ENCODE assay signal across 18 mouse cellular contexts in genomic region chr1:25106679-25107078, GRCm38 (mm10).
DNase-seq lines count a peak whose midpoint lies in the region; ATAC-seq lines count a peak whose summit lies in the region.
"Had no signal": no experiment of that assay in that cellular context is flagged by ENCODE, and none has a peak within 500 bp of the region (broad histone marks: within the 10 kb centered on the region; RNA-seq: fewer than 3 reads in every experiment).

No protein-coding gene starts in this region.

- no peak for ATAC-seq in forebrain, embryonic 14.5 days
- no peak for ATAC-seq in forebrain, embryonic 11.5 days (replicated peaks; ENCODE audit: low FRiP score)
- peak; percentile 94 for ATAC-seq in kidney, embryonic 14.5 days (ENCODE audit: low FRiP score, low TSS enrichment)
- ATAC-seq in midbrain, embryonic 14.5 days (ENCODE audit: low FRiP score, low TSS enrichment), result no peak
- no peak for ATAC-seq in liver, embryonic 11.5 days (replicated peaks; ENCODE audit: low FRiP score)
- ATAC-seq: intestine, embryonic 16.5 days had no signal

- no peak overlapping the region for H3K4me3 ChIP-seq in forebrain, embryonic 14.5 days (ENCODE audit: low read depth, low read length)
- H3K4me3 ChIP-seq in forebrain, embryonic 11.5 days (ENCODE audit: low read depth, low read length), result no peak overlapping the region
- no peak overlapping the region for H3K4me3 ChIP-seq in kidney, embryonic 14.5 days (ENCODE audit: low read length)
- H3K4me3 ChIP-seq in midbrain, embryonic 14.5 days (replicated peaks; ENCODE audit: low read depth, low read length), result no peak overlapping the region
- no peak overlapping the region for H3K4me3 ChIP-seq in midbrain, embryonic 10.5 days
- no peak overlapping the region for H3K4me3 ChIP-seq in liver, embryonic 11.5 days (ENCODE audit: low read depth, low read length)
- H3K4me3 ChIP-seq: embryonic facial prominence, embryonic 13.5 days; heart, embryonic 15.5 days; liver, embryonic 15.5 days had no signal

- peaks cover 3% of the 10 kb centered on the region; the same call in 1 of the 2 replicates for H3K36me3 ChIP-seq in forebrain, embryonic 14.5 days (ENCODE audit: control insufficient read depth, insufficient read depth, low read length)
- H3K36me3 ChIP-seq in forebrain, embryonic 11.5 days (ENCODE audit: control insufficient read depth, insufficient read depth, low read length), result no peaks in the 10 kb centered on the region
- no peaks in the 10 kb centered on the region for H3K36me3 ChIP-seq in kidney, embryonic 14.5 days (ENCODE audit: control insufficient read depth, insufficient read depth, low read length)
- no peaks in the 10 kb centered on the region for H3K36me3 ChIP-seq in midbrain, embryonic 14.5 days (ENCODE audit: control insufficient read depth, insufficient read depth, low read length)
- no peaks in the 10 kb centered on the region for H3K36me3 ChIP-seq in midbrain, embryonic 10.5 days
- H3K36me3 ChIP-seq in liver, embryonic 11.5 days (ENCODE audit: control insufficient read depth, insufficient read depth, low read length), result no peaks in the 10 kb centered on the region
- H3K36me3 ChIP-seq: embryonic facial prominence, embryonic 13.5 days; heart, embryonic 15.5 days; liver, embryonic 15.5 days had no signal

- peak overlapping the region; percentile 22; the same call in 1 of the 2 replicates for H3K27ac ChIP-seq in forebrain, embryonic 14.5 days (ENCODE audit: low read depth, low read length)
- H3K27ac ChIP-seq in forebrain, embryonic 11.5 days (ENCODE audit: low read depth, low read length), result no peak overlapping the region
- no peak overlapping the region for H3K27ac ChIP-seq in kidney, embryonic 14.5 days (ENCODE audit: low read depth, low read length)
- H3K27ac ChIP-seq in midbrain, embryonic 14.5 days (replicated peaks; ENCODE audit: low read depth, low read length), result peak overlapping the region; percentile 73
- no peak overlapping the region; the same call in 1 of the 2 replicates for H3K27ac ChIP-seq in midbrain, embryonic 10.5 days (replicated peaks)
- H3K27ac ChIP-seq in liver, embryonic 11.5 days (ENCODE audit: low read depth, low read length), result no peak overlapping the region
- H3K27ac ChIP-seq: embryonic facial prominence, embryonic 13.5 days; heart, embryonic 15.5 days; liver, embryonic 15.5 days; macrophage had no signal

- no peak for DNase-seq in forebrain, embryonic 14.5 days (ENCODE audit: low spot score)
- DNase-seq in forebrain, embryonic 11.5 days (ENCODE audit: low spot score), result no peak
- no peak for DNase-seq in kidney, adult 18-20 months
- DNase-seq in midbrain, embryonic 14.5 days, result no peak
- no peak for DNase-seq in midbrain, embryonic 10.5 days (ENCODE audit: low spot score)
- no peak for DNase-seq in spleen, adult 18-20 months
- no peak for DNase-seq in liver, embryonic 11.5 days (ENCODE audit: low spot score)
- DNase-seq: adrenal gland, adult 2 months; cerebellum, adult 9-11 months; gastrocnemius, postnatal 36 days; heart, postnatal 4 days; kidney, postnatal 36 days had no signal

- H3K27me3 ChIP-seq in forebrain, embryonic 14.5 days (replicated peaks; ENCODE audit: control insufficient read depth, insufficient read depth, low read length), result no peaks in the 10 kb centered on the region
- no peaks in the 10 kb centered on the region for H3K27me3 ChIP-seq in forebrain, embryonic 11.5 days (ENCODE audit: control insufficient read depth, insufficient read depth, low read length)
- H3K27me3 ChIP-seq in kidney, embryonic 14.5 days (ENCODE audit: control insufficient read depth, insufficient read depth, low read length), result no peaks in the 10 kb centered on the region
- H3K27me3 ChIP-seq in midbrain, embryonic 14.5 days (ENCODE audit: control insufficient read depth, insufficient read depth, low read length), result no peaks in the 10 kb centered on the region
- H3K27me3 ChIP-seq in midbrain, embryonic 10.5 days (ENCODE audit: low read depth, poor library complexity, severe bottlenecking), result no peaks in the 10 kb centered on the region
- H3K27me3 ChIP-seq in liver, embryonic 11.5 days (replicated peaks; ENCODE audit: control insufficient read depth, insufficient read depth, low read length), result no peaks in the 10 kb centered on the region
- H3K27me3 ChIP-seq: embryonic facial prominence, embryonic 13.5 days; heart, embryonic 15.5 days; liver, embryonic 15.5 days had no signal

- no peaks in the 10 kb centered on the region for H3K9me3 ChIP-seq in forebrain, embryonic 14.5 days (replicated peaks; ENCODE audit: control insufficient read depth, low read length)
- no peaks in the 10 kb centered on the region for H3K9me3 ChIP-seq in forebrain, embryonic 11.5 days (ENCODE audit: control insufficient read depth, low read length)
- H3K9me3 ChIP-seq in kidney, embryonic 14.5 days (ENCODE audit: control insufficient read depth, low read length), result no peaks in the 10 kb centered on the region
- no peaks in the 10 kb centered on the region for H3K9me3 ChIP-seq in midbrain, embryonic 14.5 days (ENCODE audit: control insufficient read depth, low read length)
- no peaks in the 10 kb centered on the region for H3K9me3 ChIP-seq in midbrain, embryonic 10.5 days (replicated peaks)
- H3K9me3 ChIP-seq in liver, embryonic 11.5 days (ENCODE audit: control insufficient read depth, low read length), result no peaks in the 10 kb centered on the region
- H3K9me3 ChIP-seq: embryonic facial prominence, embryonic 13.5 days; heart, embryonic 15.5 days; liver, embryonic 15.5 days had no signal

- no peak overlapping the region for H3K9ac ChIP-seq in forebrain, embryonic 14.5 days (ENCODE audit: low read length)
- no peak overlapping the region for H3K9ac ChIP-seq in forebrain, embryonic 11.5 days (ENCODE audit: low read length)
- no peak overlapping the region for H3K9ac ChIP-seq in kidney, embryonic 14.5 days (ENCODE audit: low read depth, low read length)
- H3K9ac ChIP-seq in midbrain, embryonic 14.5 days (replicated peaks; ENCODE audit: low read length), result no peak overlapping the region
- no peak overlapping the region for H3K9ac ChIP-seq in liver, embryonic 11.5 days (ENCODE audit: low read depth, low read length)
- H3K9ac ChIP-seq: embryonic facial prominence, embryonic 13.5 days; heart, embryonic 15.5 days; liver, embryonic 15.5 days had no signal

- no peak overlapping the region for H3K4me2 ChIP-seq in forebrain, embryonic 14.5 days (ENCODE audit: low read length)
- no peak overlapping the region for H3K4me2 ChIP-seq in forebrain, embryonic 11.5 days (ENCODE audit: low read depth, low read length, severe bottlenecking)
- no peak overlapping the region for H3K4me2 ChIP-seq in kidney, embryonic 14.5 days (replicated peaks; ENCODE audit: low read depth, low read length)
- H3K4me2 ChIP-seq in midbrain, embryonic 14.5 days (ENCODE audit: low read length), result no peak overlapping the region
- H3K4me2 ChIP-seq in liver, embryonic 11.5 days, result no peak overlapping the region
- H3K4me2 ChIP-seq: embryonic facial prominence, embryonic 13.5 days; heart, embryonic 15.5 days; liver, embryonic 15.5 days had no signal

- H3K4me1 ChIP-seq in forebrain, embryonic 14.5 days (ENCODE audit: control insufficient read depth, insufficient read depth, low read length), result peaks cover 9% of the 10 kb centered on the region; the same call in 1 of the 2 replicates
- no peaks in the 10 kb centered on the region; the same call in 1 of the 2 replicates for H3K4me1 ChIP-seq in forebrain, embryonic 11.5 days (replicated peaks; ENCODE audit: control insufficient read depth, insufficient read depth, low read length)
- H3K4me1 ChIP-seq in kidney, embryonic 14.5 days (ENCODE audit: control insufficient read depth, insufficient read depth, low read length), result no peaks in the 10 kb centered on the region
- H3K4me1 ChIP-seq in midbrain, embryonic 14.5 days (ENCODE audit: control insufficient read depth, insufficient read depth, low read length), result peaks cover 17% of the 10 kb centered on the region; the same call in 1 of the 2 replicates
- peaks cover 21% of the 10 kb centered on the region for H3K4me1 ChIP-seq in midbrain, embryonic 10.5 days
- H3K4me1 ChIP-seq in liver, embryonic 11.5 days (replicated peaks; ENCODE audit: control insufficient read depth, insufficient read depth, low read length), result no peaks in the 10 kb centered on the region
- H3K4me1 ChIP-seq: embryonic facial prominence, embryonic 13.5 days; heart, embryonic 15.5 days; liver, embryonic 15.5 days had no signal

- 80% methylated on average over 6 of the region's 6 CpGs for WGBS in forebrain, embryonic 14.5 days
- WGBS in forebrain, embryonic 11.5 days, result 85% methylated on average over 6 of the region's 6 CpGs
- WGBS in kidney, embryonic 14.5 days, result 28% methylated on average over 6 of the region's 6 CpGs
- WGBS in midbrain, embryonic 14.5 days, result 74% methylated on average over 6 of the region's 6 CpGs
- WGBS in midbrain, embryonic 10.5 days, result 85% methylated on average over 6 of the region's 6 CpGs
- WGBS in liver, embryonic 11.5 days, result 81% methylated on average over 6 of the region's 6 CpGs

Comparison
In these comparisons a context has a peak if more than half of its experiments do, and no peak if none do; other contexts are left out.
1. H3K27ac ChIP-seq: peak in forebrain, embryonic 14.5 days (single experiment) and midbrain, embryonic 14.5 days (single experiment); none in forebrain, embryonic 11.5 days (single experiment), kidney, embryonic 14.5 days (single experiment), midbrain, embryonic 10.5 days (single experiment) and liver, embryonic 11.5 days (single experiment).